In genomic region chr3:98994086-98994485, GRCm38 (mm10) we compare ENCODE assay signal across 18 mouse cellular contexts.
DNase-seq lines count a peak whose midpoint lies in the region; ATAC-seq and TF ChIP-seq lines count a peak whose summit lies in the region.
"Had no signal": no experiment of that assay in that cellular context is flagged by ENCODE, and none has a peak within 500 bp of the region (broad histone marks: within the 10 kb centered on the region; RNA-seq: fewer than 3 reads in every experiment).

No protein-coding gene starts in this region.

- no peaks in the 10 kb centered on the region for H3K4me1 ChIP-seq in kidney, adult 2 months (ENCODE audit: control insufficient read depth, insufficient read depth, low read length)
- peaks cover 6% of the 10 kb centered on the region; the same call in 1 of the 2 replicates for H3K4me1 ChIP-seq in liver, adult 2 months (ENCODE audit: control insufficient read depth, insufficient read depth, low read length)
- H3K4me1 ChIP-seq in liver, embryonic 12.5 days, result no peaks in the 10 kb centered on the region
- peaks cover 36% of the 10 kb centered on the region for H3K4me1 ChIP-seq in limb, embryonic 10.5 days
- H3K4me1 ChIP-seq: heart, embryonic 12.5 days had no signal

- no peak for ATAC-seq in liver, embryonic 12.5 days
- ATAC-seq: forebrain, embryonic 14.5 days had no signal

- H3K9me3 ChIP-seq in liver, embryonic 12.5 days (replicated peaks), result no peaks in the 10 kb centered on the region
- no peaks in the 10 kb centered on the region for H3K9me3 ChIP-seq in limb, embryonic 10.5 days (replicated peaks)
- H3K9me3 ChIP-seq: embryonic facial prominence, embryonic 15.5 days; forebrain, embryonic 10.5 days had no signal

- H3K27me3 ChIP-seq in kidney, adult 2 months (replicated peaks; ENCODE audit: control insufficient read depth, insufficient read depth, low read length), result no peaks in the 10 kb centered on the region
- peaks cover 2% of the 10 kb centered on the region; the same call in 1 of the 2 replicates for H3K27me3 ChIP-seq in liver, adult 2 months (ENCODE audit: control insufficient read depth, insufficient read depth, low read length)
- H3K27me3 ChIP-seq in liver, embryonic 12.5 days (replicated peaks), result no peaks in the 10 kb centered on the region
- no peaks in the 10 kb centered on the region for H3K27me3 ChIP-seq in limb, embryonic 10.5 days (ENCODE audit: low read depth, poor library complexity, severe bottlenecking)
- H3K27me3 ChIP-seq: embryonic facial prominence, embryonic 15.5 days; heart, embryonic 12.5 days had no signal

- H3K4me2 ChIP-seq in liver, embryonic 12.5 days, result no peak overlapping the region
- H3K4me2 ChIP-seq: embryonic facial prominence, embryonic 15.5 days; heart, embryonic 12.5 days; hindbrain, embryonic 14.5 days had no signal

- no peak overlapping the region for H3K27ac ChIP-seq in kidney, adult 2 months (ENCODE audit: insufficient read depth, low read depth, low read length)
- no peak overlapping the region for H3K27ac ChIP-seq in liver, adult 2 months (replicated peaks; ENCODE audit: insufficient read depth, low read depth, low read length)
- no peak overlapping the region for H3K27ac ChIP-seq in liver, embryonic 12.5 days
- peak overlapping the region; percentile 42; the same call in 1 of the 2 replicates for H3K27ac ChIP-seq in limb, embryonic 10.5 days
- H3K27ac ChIP-seq: embryonic facial prominence, embryonic 15.5 days; forebrain, embryonic 10.5 days; gastrocnemius, adult 2 months; hindbrain, embryonic 10.5 days; hindbrain, embryonic 14.5 days had no signal

- H3K4me3 ChIP-seq in kidney, adult 2 months (ENCODE audit: insufficient read depth, low read depth, low read length), result no peak overlapping the region
- no peak overlapping the region for H3K4me3 ChIP-seq in liver, adult 2 months (ENCODE audit: insufficient read depth, low read depth, low read length)
- H3K4me3 ChIP-seq in liver, embryonic 12.5 days, result no peak overlapping the region
- no peak overlapping the region for H3K4me3 ChIP-seq in limb, embryonic 10.5 days
- H3K4me3 ChIP-seq: embryonic facial prominence, embryonic 15.5 days; erythroblast, embryonic 14.5 days; forebrain, embryonic 10.5 days; gastrocnemius, adult 2 months; heart, embryonic 12.5 days; hindbrain, embryonic 10.5 days had no signal

- no peaks in the 10 kb centered on the region for H3K36me3 ChIP-seq in kidney, adult 2 months (ENCODE audit: control insufficient read depth, insufficient read depth, low read length)
- no peaks in the 10 kb centered on the region for H3K36me3 ChIP-seq in liver, adult 2 months (ENCODE audit: control insufficient read depth, insufficient read depth, low read length)
- no peaks in the 10 kb centered on the region for H3K36me3 ChIP-seq in liver, embryonic 12.5 days
- H3K36me3 ChIP-seq in limb, embryonic 10.5 days, result peaks cover 6% of the 10 kb centered on the region
- H3K36me3 ChIP-seq: embryonic facial prominence, embryonic 15.5 days; forebrain, embryonic 10.5 days; heart, embryonic 12.5 days; hindbrain, embryonic 10.5 days had no signal

- H3K9ac ChIP-seq in liver, adult 2 months (ENCODE audit: low read depth, low read length), result no peak overlapping the region
- no peak overlapping the region for H3K9ac ChIP-seq in liver, embryonic 12.5 days
- H3K9ac ChIP-seq: embryonic facial prominence, embryonic 15.5 days; heart, embryonic 12.5 days; hindbrain, embryonic 14.5 days had no signal

- no peak for TF ChIP-seq POLR2A in kidney, adult 2 months (IDR thresholded peaks at IDR 0.05; ENCODE audit: low read depth, low read length)
- no peak for TF ChIP-seq POLR2A in liver, adult 2 months (IDR thresholded peaks at IDR 0.05; ENCODE audit: extremely low read depth, insufficient read depth, low read length)

- TF ChIP-seq CTCF in kidney, adult 2 months (conservative IDR thresholded peaks at IDR 0.05; ENCODE audit: insufficient read depth, insufficient read length, low read depth, low read length), result no peak
- TF ChIP-seq CTCF in liver, adult 2 months (IDR thresholded peaks at IDR 0.05; ENCODE audit: low read depth, low read length), result no peak

- H3K79me2 ChIP-seq in liver, adult 2 months (ENCODE audit: control insufficient read depth, insufficient read depth, low read length), result no peaks in the 10 kb centered on the region

- DNase-seq in cerebellum, adult 9-11 months, result peak; percentile 2
- DNase-seq in cerebellum, adult 11 months, result no peak
- DNase-seq in kidney, adult 2 months, result peak; percentile 31
- no peak for DNase-seq in kidney, postnatal 14 days
- DNase-seq in liver, adult 2 months (ENCODE audit: extremely low read depth, low read depth, low spot score), result peak; percentile 83
- no peak for DNase-seq in limb, embryonic 10.5 days (ENCODE audit: low spot score)
- no peak for DNase-seq in testis, postnatal 14 days (ENCODE audit: low spot score)
- DNase-seq: embryo, embryonic 11 days; gastrocnemius, adult 2 months; gastrocnemius, postnatal 25 days had no signal

Comparison
In these comparisons a context has a peak if more than half of its experiments do, and no peak if none do; other contexts are left out.
1. DNase-seq: peak in cerebellum, adult 9-11 months (single experiment), kidney, adult 2 months (single experiment) and liver, adult 2 months (single experiment); none in cerebellum, adult 11 months (single experiment), kidney, postnatal 14 days (single experiment), limb, embryonic 10.5 days (single experiment) and testis, postnatal 14 days (single experiment).